Mouse (Mus musculus): Measurements from ENCODE around the gene Shisa6.

DNA sequence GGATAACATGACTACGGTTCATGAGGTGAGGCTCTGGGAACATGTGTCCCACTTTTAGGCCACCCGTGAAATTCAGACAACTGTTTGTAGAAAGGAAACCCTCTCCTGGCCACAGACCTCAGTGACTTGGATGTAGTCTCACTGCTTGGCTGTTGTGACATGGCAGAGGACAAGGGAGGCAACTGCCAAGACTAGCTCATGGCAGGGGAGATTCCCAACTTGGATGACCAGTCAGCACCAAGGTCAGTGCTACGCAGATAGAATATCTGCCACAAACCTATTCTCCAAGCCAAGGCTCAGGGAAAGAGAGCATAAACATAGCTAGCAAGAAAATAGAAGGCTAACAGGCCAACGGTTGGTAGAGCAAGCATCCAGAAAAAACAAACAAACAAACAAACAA, 156.0 kb downstream of the Shisa6 start:
- no peak for TF ChIP-seq CTCF (IDR thresholded peaks at IDR 0.05)
- TF ChIP-seq POLR2A (IDR thresholded peaks at IDR 0.05; ENCODE audit: insufficient read depth, low read depth, low read length) = no peak
